Mouse (Mus musculus) lung, adult 2 months (tissue): ENCODE results near the gene Rbm33. TPM values are rescaled to one million over a fixed set of nuclear protein-coding genes. Genes with fewer than 3 reads are reported as not detected.
A peak's percentile ranks its signal among the peaks of the same experiment; 100 is the strongest.

Experiments used
- DNase-seq: peaks from one replicate; pipeline ENCODE4 v3.0.0; 2022
- H3K4me1 ChIP-seq: fragments of 200-500 bp; 2 replicates; pipeline ENCODE4 v1.6.1; 2011; ENCODE audit warnings: low read length; ENCODE audit not compliant: control insufficient read depth, insufficient read depth
- H3K4me3 ChIP-seq: fragments of 200-500 bp; replicated peaks from 2 replicates; pipeline ENCODE3; 2011; ENCODE audit warnings: low read depth, mild to moderate bottlenecking, control low read depth, low read length; ENCODE audit errors: extremely low read depth
- CTCF ChIP-seq: fragments of 200-500 bp; IDR thresholded peaks from 2 replicates; pipeline ENCODE4 v1.5.1; 2011; ENCODE audit warnings: mild to moderate bottlenecking, low read length, control low read depth; ENCODE audit not compliant: insufficient read depth
- POLR2A ChIP-seq: fragments of 200-500 bp; IDR thresholded peaks from 2 replicates; pipeline ENCODE4 v1.6.1; 2011; ENCODE audit warnings: low read depth, mild to moderate bottlenecking, control low read depth, low read length, borderline replicate concordance; ENCODE audit errors: extremely low read depth
- WGBS: fragments of 180-500 bp; shearing (Covaris S2); methylation state at CpG from one replicate; pipeline ENCODE4 v1.1.7; 2018; 5-methylcytosine and 5-hydroxymethylcytosine counted together
- polyA plus RNA-seq: library from polyadenylated mRNA; depleted of rRNA; stranded (reverse); fragments of >200 nt; gene quantifications from 2 replicates; pipeline ENCODE4 v1.2.3, GENCODE M21; 2012

Gene Rbm33
- polyA plus RNA-seq, 1 experiment = 31.2 TPM

GRCm38 (mm10) chr5:28372172-28372664 lies 55.3 kb downstream of the Rbm33 start:
- 96% methylated on average over 1 of the region's 1 CpGs for WGBS
- DNase-seq = no peak
- no peak overlapping the region for H3K4me3 ChIP-seq
- TF ChIP-seq CTCF = no peak
- TF ChIP-seq POLR2A = no peak
- H3K4me1 ChIP-seq = peaks cover 4% of the 10 kb centered on the region

DNA sequence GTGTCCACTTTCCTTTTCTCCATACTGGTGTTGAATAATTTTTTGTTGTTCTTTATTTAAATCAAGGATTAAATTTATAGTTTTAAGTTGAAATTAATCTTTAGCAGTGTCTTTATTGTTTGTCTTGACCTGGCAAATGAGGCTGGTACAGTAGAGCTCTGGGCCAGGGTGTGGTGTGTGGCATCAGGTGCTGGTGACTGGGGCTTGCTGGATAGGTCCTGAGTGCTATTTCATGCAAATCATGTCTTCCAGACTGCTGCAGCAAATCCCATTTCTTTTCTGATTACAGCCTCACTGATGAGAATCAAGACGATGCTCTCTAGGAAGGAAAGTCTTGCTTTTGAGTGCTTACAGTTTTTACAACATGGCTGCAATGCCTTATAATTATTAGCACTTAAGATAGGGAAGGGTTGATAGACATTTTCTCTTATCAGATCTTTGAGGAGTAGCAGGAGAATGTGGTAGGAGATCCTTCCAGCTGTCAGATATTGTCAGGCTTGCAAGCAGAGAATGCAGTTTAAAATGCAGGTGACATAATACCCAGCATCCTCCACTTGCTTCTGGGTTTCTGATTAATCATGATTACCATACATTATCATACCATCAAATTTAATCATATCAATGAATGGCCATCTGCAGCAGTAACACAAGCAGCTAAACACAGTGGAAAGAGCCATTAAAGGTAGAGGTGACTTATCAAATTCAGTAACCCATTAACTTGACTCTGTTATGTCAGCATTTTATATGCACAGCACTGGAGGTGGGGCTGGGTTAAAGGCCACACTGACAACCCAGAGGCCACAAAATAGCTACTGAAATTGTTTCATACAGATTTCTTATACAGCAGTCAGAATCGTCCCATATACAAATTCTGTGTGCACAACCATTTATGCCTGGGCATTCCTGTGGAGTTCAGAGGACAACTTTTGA lies 56.8 kb downstream of the Rbm33 start:
- Histone ChIP-seq H3K4me1 (peaks cover 4% of the 10 kb centered on the region), H3K4me3 (no peak overlapping the region)
- no peak for TF ChIP-seq CTCF
- TF ChIP-seq POLR2A = no peak
- WGBS = 81% methylated on average over 2 of the region's 2 CpGs
- DNase-seq = no peak

- Histone ChIP-seq H3K4me3 (no peak overlapping the region), H3K4me1 (peaks cover 3% of the 10 kb centered on the region)
- no peak for TF ChIP-seq CTCF
- no peak for TF ChIP-seq POLR2A
- no peak for DNase-seq
These were observed 60.4 kb downstream of the Rbm33 start for GRCm38 (mm10) chr5:28377299-28377698.

DNA sequence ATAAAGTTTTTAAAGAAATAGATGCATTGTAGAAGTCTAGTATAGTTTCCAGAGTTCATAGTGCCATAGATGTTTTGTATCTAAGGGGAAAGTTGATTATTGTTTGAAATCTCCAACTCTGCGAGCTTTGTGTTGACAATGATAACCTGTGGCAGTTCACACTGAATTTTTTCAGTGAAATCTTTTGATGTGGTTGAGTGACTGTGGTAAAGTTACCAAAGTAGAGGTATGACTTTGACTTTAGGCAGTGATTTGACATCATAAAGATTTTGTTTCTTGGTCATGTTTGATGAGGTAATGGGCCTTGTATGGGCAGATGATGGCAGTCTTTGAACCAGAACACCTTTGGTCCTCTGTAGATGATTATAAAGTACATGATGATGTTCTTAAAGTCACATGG lies 65.4 kb downstream of the Rbm33 start:
- H3K4me1 ChIP-seq = peaks cover 3% of the 10 kb centered on the region
- no peak overlapping the region for H3K4me3 ChIP-seq
- TF ChIP-seq POLR2A (no peak), CTCF (no peak)
- WGBS = 88% methylated on average over 1 of the region's 1 CpGs
- no peak for DNase-seq

- DNase-seq = no peak
- WGBS = 82% methylated on average over 3 of the region's 3 CpGs
- TF ChIP-seq CTCF = no peak
- TF ChIP-seq POLR2A = no peak
- Histone ChIP-seq H3K4me1 (no peaks in the 10 kb centered on the region), H3K4me3 (no peak overlapping the region)
These were observed 69.9 kb downstream of the Rbm33 start for GRCm38 (mm10) chr5:28386783-28387182.

DNA sequence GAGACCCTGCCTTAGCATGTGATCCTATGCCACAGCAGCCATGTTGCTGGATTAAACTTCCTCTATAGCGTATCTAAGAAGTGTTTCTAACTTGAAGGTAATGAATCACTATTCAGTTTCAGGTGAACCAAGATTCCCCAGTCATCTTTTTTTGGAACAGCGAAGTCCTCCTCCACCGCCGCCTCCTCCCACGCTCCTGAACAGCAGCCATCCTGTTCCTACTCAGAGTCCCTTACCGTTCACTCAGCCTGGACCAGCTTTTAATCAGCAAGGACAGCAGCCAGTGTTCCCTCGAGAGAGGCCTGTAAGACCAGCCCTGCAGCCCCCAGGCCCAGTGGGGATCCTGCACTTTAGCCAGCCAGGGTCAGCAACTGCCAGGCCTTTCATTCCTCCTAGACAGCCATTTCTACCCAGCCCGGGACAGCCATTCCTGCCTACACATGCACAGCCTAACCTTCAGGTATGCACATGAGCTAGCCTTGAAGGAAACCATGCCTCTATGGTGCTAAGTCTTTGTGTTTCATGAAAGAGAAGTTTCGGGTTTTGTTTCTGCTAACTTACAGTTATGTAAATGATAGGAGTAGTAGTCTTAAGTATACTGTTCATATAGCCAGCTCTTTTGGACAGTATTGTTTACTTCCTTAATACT lies 70.7 kb downstream of the Rbm33 start:
- 84% methylated on average over 9 of the region's 9 CpGs for WGBS
- Histone ChIP-seq H3K4me3 (no peak overlapping the region), H3K4me1 (no peaks in the 10 kb centered on the region)
- no peak for DNase-seq
- TF ChIP-seq POLR2A (no peak), CTCF (no peak)

GRCm38 (mm10) chr5:28388184-28388583 lies 71.3 kb downstream of the Rbm33 start:
- 45% methylated on average over 3 of the region's 3 CpGs for WGBS

GRCm38 (mm10) chr5:28390189-28390588 lies 73.3 kb downstream of the Rbm33 start:
- TF ChIP-seq CTCF = no peak
- no peak for TF ChIP-seq POLR2A
- WGBS = 91% methylated on average over 6 of the region's 6 CpGs
- Histone ChIP-seq H3K4me1 (no peaks in the 10 kb centered on the region), H3K4me3 (no peak overlapping the region)
- DNase-seq = no peak

More at GRCm38 (mm10) chr5:28388184-28388583, 71.3 kb downstream of the Rbm33 start:
- Histone ChIP-seq H3K4me1 (no peaks in the 10 kb centered on the region), H3K4me3 (no peak overlapping the region)
- TF ChIP-seq POLR2A (no peak), CTCF (peak; percentile 32; the same call in 1 of the 2 replicates)
- peak; percentile 63 for DNase-seq

- H3K4me3 ChIP-seq = no peak overlapping the region
- no peak for DNase-seq
- 74% methylated on average over 2 of the region's 2 CpGs for WGBS
- TF ChIP-seq CTCF = no peak
- no peak for TF ChIP-seq POLR2A
- peaks cover 16% of the 10 kb centered on the region for H3K4me1 ChIP-seq
These were observed 80.4 kb downstream of the Rbm33 start for GRCm38 (mm10) chr5:28397344-28397743.
